Mouse (Mus musculus): ENCODE measurements around the gene Plscr3. TPM values are rescaled to one million over a fixed set of nuclear protein-coding genes. Genes with fewer than 3 reads are reported as not detected.

The Plscr3 gene
- total and polyA plus RNA-seq, 3 experiments: 4.6 to 26.0 TPM; not detected in 1

DNA sequence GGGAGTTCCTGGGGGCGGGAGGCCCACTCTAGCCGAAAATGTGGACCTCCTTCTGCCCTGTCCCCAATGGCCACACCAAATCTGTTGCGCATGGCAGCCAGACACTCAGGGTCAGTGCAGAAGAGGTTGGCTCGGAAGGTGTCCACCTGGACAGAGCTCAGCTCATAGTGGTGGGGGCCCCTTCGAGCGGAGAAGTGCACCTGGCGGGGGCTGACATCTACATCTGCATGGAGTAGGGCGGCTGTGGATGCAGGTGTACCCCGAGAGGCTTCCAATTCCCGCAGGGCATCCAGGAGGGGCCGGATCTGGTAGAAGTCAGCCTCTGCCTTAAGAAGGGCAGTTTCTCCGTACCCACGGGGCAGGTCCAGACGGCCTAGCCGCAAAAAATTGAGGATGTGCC, 33.5 kb downstream of the Plscr3 start:
- DNase-seq (ENCODE audit: low read depth, low spot score): no peak
- TF ChIP-seq MXI1 (IDR thresholded peaks at IDR 0.05; ENCODE audit: low read depth, low read length) (no peak), USF2 (IDR thresholded peaks at IDR 0.05; ENCODE audit: borderline replicate concordance in 1 of 2, insufficient read depth in 1 of 2, low read depth in 1 of 2, low read length in 2 of 2) (no peak), MAX (IDR thresholded peaks at IDR 0.05; ENCODE audit: low read length) (no peak), NELFE (IDR thresholded peaks at IDR 0.05; ENCODE audit: low read depth, low read length) (no peak), CTCF (IDR thresholded peaks at IDR 0.05 in 2 of 3, conservative IDR thresholded peaks at IDR 0.05 in 1 of 3; ENCODE audit: control insufficient read depth in 1 of 3, insufficient read depth in 1 of 3, low read depth in 2 of 3, low read length in 3 of 3, poor library complexity in 1 of 3, severe bottlenecking in 1 of 3) (no peak), ELF1 (IDR thresholded peaks at IDR 0.05; ENCODE audit: low read depth, low read length) (no peak), POLR2A (IDR thresholded peaks at IDR 0.05; ENCODE audit: control insufficient read depth in 1 of 2, insufficient read depth in 1 of 2, low read depth in 1 of 2, low read length in 2 of 2, poor library complexity in 1 of 2) (0 out of 4 replicates have a peak, but pooled peaks of 1 of the 2 experiments have one; percentile 29)
- Histone ChIP-seq H3K4me1 (ENCODE audit: control insufficient read depth in 1 of 2, insufficient read depth in 2 of 2, low read length in 2 of 2) (peaks cover 14 to 66% of the 10 kb centered on the region in 2 experiments), H3K9me3 (replicated peaks; ENCODE audit: insufficient read depth, low read length) (no peaks in the 10 kb centered on the region), H3K9ac (ENCODE audit: control insufficient read depth, low read depth, low read length, poor library complexity, severe bottlenecking) (no peak overlapping the region), H3K27ac (ENCODE audit: control insufficient read depth, low read depth, low read length) (peak overlapping the region; percentile 64), H3K79me2 (ENCODE audit: control insufficient read depth, insufficient read depth, low read length, poor library complexity) (no peaks in the 10 kb centered on the region), H3K4me3 (ENCODE audit: control insufficient read depth in 1 of 2, insufficient read depth in 1 of 2, low read depth in 2 of 2, low read length in 2 of 2) (no peak overlapping the region), H3K27me3 (ENCODE audit: control insufficient read depth in 1 of 2, insufficient read depth in 2 of 2, low read length in 2 of 2) (no peaks in the 10 kb centered on the region), H3K36me3 (ENCODE audit: control insufficient read depth in 1 of 2, insufficient read depth in 2 of 2, low read length in 2 of 2) (peaks cover 0 to 39% of the 10 kb centered on the region in 2 experiments; a peak in 2 of 4 replicates)

GRCm38 (mm10) chr11:69880506-69880852, 34.3 kb downstream of the Plscr3 start:
- no peak for DNase-seq (ENCODE audit: low read depth, low spot score)
- Histone ChIP-seq H3K4me1 (ENCODE audit: control insufficient read depth in 1 of 2, insufficient read depth in 2 of 2, low read length in 2 of 2) (peaks cover 14 to 66% of the 10 kb centered on the region in 2 experiments), H3K9ac (ENCODE audit: control insufficient read depth, low read depth, low read length, poor library complexity, severe bottlenecking) (no peak overlapping the region), H3K79me2 (ENCODE audit: control insufficient read depth, insufficient read depth, low read length, poor library complexity) (no peaks in the 10 kb centered on the region), H3K27ac (ENCODE audit: control insufficient read depth, low read depth, low read length) (no peak overlapping the region), H3K36me3 (ENCODE audit: control insufficient read depth in 1 of 2, insufficient read depth in 2 of 2, low read length in 2 of 2) (peaks cover 0 to 39% of the 10 kb centered on the region in 2 experiments; a peak in 2 of 4 replicates), H3K27me3 (ENCODE audit: control insufficient read depth in 1 of 2, insufficient read depth in 2 of 2, low read length in 2 of 2) (no peaks in the 10 kb centered on the region), H3K4me3 (ENCODE audit: control insufficient read depth in 1 of 2, insufficient read depth in 1 of 2, low read depth in 2 of 2, low read length in 2 of 2) (peak overlapping the region in 1 of 2 experiments; percentile 30; a peak in 2 of 4 replicates), H3K9me3 (replicated peaks; ENCODE audit: insufficient read depth, low read length) (no peaks in the 10 kb centered on the region)
- TF ChIP-seq RAD21 (IDR thresholded peaks at IDR 0.05; ENCODE audit: low read depth, low read length) (no peak), MAZ (IDR thresholded peaks at IDR 0.05; ENCODE audit: low read depth, low read length) (no peak), POLR2AphosphoS5 (IDR thresholded peaks at IDR 0.05; ENCODE audit: borderline replicate concordance, low read depth, low read length) (no peak), NELFE (IDR thresholded peaks at IDR 0.05; ENCODE audit: low read depth, low read length) (no peak), E2F4 (IDR thresholded peaks at IDR 0.05; ENCODE audit: borderline replicate concordance, low read depth, low read length) (no peak)

DNA sequence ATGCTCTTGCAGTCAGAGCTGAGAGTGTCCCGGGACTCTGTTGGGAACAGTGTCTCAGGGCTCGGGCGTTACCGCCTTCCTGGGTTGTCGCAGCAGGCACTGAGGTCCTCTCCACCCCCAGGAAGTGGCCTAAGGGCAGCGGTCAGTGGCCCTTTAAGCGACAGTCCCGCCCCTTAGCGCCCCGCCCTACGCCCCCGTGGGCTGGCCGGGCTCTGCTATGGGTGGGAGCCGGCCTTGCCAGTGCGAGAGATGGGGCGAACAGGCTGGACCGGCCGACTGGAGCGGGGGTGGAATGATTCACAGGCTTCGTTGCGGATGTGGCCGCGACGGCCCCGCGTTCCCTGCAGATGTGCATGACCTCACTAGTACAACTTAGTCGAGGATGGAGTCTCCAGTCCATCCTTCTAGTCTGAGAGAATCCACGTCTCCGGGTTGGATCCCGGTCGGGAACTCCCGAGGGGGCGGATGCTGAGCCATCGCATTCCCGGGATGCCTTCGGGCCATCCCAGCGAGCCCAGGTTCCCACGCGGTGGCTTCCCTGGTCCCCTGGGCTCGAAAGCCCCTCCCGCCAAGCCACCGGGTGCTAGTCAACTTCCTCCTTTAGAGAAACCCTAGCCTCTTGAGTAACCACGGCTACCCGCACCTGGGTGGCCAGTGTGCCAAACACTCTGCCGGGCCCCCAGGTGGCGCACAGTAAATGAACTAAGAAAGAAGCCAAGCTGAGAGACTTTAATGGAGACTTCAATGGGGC, 34.9 kb downstream of the Plscr3 start, which contains the start of gene Kctd11:
Kctd11 (minus strand) TSS at position 554 of the 751 bp plus-strand sequence.
- 0 out of 2 replicates have a peak within 1 kb of the TSS, but pooled peaks have one; percentile 10 for H3K9ac ChIP-seq (ENCODE audit: control insufficient read depth, low read depth, low read length, poor library complexity, severe bottlenecking)
- DNase-seq (ENCODE audit: low read depth, low spot score): peak; percentile 51
- no peaks in the 10 kb centered on the region for H3K9me3 ChIP-seq (replicated peaks; ENCODE audit: insufficient read depth, low read length)
- H3K27me3 ChIP-seq (ENCODE audit: control insufficient read depth in 1 of 2, insufficient read depth in 2 of 2, low read length in 2 of 2): no peaks in the 10 kb centered on the region
- H3K27ac ChIP-seq (ENCODE audit: control insufficient read depth, low read depth, low read length): no peak within 1 kb of the TSS
- H3K36me3 ChIP-seq (ENCODE audit: control insufficient read depth in 1 of 2, insufficient read depth in 2 of 2, low read length in 2 of 2): peaks cover 0 to 37% of the 10 kb centered on the region in 2 experiments; a peak in 2 of 4 replicates
- H3K4me3 ChIP-seq (ENCODE audit: control insufficient read depth in 1 of 2, insufficient read depth in 1 of 2, low read depth in 2 of 2, low read length in 2 of 2): peak within 1 kb of the TSS in 1 of 2 experiments; percentile 30; a peak in 2 of 4 replicates
- no peaks in the 10 kb centered on the region for H3K79me2 ChIP-seq (ENCODE audit: control insufficient read depth, insufficient read depth, low read length, poor library complexity)
- H3K4me1 ChIP-seq (ENCODE audit: control insufficient read depth in 1 of 2, insufficient read depth in 2 of 2, low read length in 2 of 2): peaks cover 14 to 61% of the 10 kb centered on the region in 2 experiments
- TF ChIP-seq ETS1 (IDR thresholded peaks at IDR 0.05; ENCODE audit: low read depth, low read length) (no peak), TCF12 (IDR thresholded peaks at IDR 0.05; ENCODE audit: low read depth, low read length) (no peak), POLR2AphosphoS5 (IDR thresholded peaks at IDR 0.05; ENCODE audit: borderline replicate concordance, low read depth, low read length) (no peak), E2F4 (IDR thresholded peaks at IDR 0.05; ENCODE audit: borderline replicate concordance, low read depth, low read length) (no peak), MYB (IDR thresholded peaks at IDR 0.05; ENCODE audit: low read depth, low read length) (no peak), CHD1 (IDR thresholded peaks at IDR 0.05; ENCODE audit: low read depth, low read length) (no peak), USF2 (IDR thresholded peaks at IDR 0.05; ENCODE audit: borderline replicate concordance in 1 of 2, insufficient read depth in 1 of 2, low read depth in 1 of 2, low read length in 2 of 2) (no peak), SIN3A (IDR thresholded peaks at IDR 0.05; ENCODE audit: low read length) (0 out of 2 replicates have a peak, but pooled peaks have one; percentile 18), MEF2A (IDR thresholded peaks at IDR 0.05; ENCODE audit: extremely low read depth, insufficient replicate concordance, low read depth, low read length, poor library complexity, severe bottlenecking) (no peak), POLR2AphosphoS2 (IDR thresholded peaks at IDR 0.05; ENCODE audit: low read length) (no peak), USF1 (IDR thresholded peaks at IDR 0.05; ENCODE audit: low read depth, low read length) (no peak), RAD21 (IDR thresholded peaks at IDR 0.05; ENCODE audit: low read depth, low read length) (no peak), NRF1 (IDR thresholded peaks at IDR 0.05; ENCODE audit: insufficient read depth, low read depth, low read length, poor library complexity, severe bottlenecking) (no peak), MYC (IDR thresholded peaks at IDR 0.05; ENCODE audit: low read depth, low read length) (no peak), GABPA (IDR thresholded peaks at IDR 0.05; ENCODE audit: low read depth, low read length) (no peak)

Measured in MEL (cell line).